Mouse (Mus musculus) E14TG2a.4 (cell line): ENCODE measurements around the gene Epb41.

Experiments used
- CTCF ChIP-seq: conservative IDR thresholded peaks from 2 replicates; pipeline ENCODE4 v1.5.1; 2014; ENCODE audit warnings: low read length
- NANOG ChIP-seq: IDR thresholded peaks from 2 replicates; pipeline ENCODE4 v1.6.1; 2014; ENCODE audit warnings: borderline replicate concordance, low read length, mixed read lengths
- POU5F1 ChIP-seq: IDR thresholded peaks from 2 replicates; pipeline ENCODE4 v1.6.1; 2014; ENCODE audit warnings: low read length, borderline replicate concordance

DNA sequence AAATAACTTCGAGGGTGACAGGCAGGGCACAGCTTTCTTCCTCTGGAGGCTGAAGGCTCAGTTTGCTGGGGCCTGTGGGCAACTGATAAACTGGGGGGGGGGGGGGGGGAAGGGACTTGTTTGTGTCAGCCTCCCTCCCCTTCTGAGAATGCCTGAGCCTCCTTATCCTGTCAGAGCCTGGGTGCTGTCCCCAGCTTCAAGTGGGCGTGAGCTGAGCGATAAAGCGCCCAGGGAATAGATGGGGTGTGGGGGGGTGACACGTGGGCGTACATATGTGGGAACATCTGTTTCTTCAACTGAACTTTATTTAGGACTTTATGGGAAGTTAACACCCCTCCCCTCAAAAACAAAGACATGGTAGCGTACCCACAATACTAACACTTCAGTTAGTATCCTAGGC is 2.3 kb upstream of the Epb41 start:
- TF ChIP-seq CTCF (no peak), POU5F1 (no peak), NANOG (no peak)
